In the genomic region with DNA sequence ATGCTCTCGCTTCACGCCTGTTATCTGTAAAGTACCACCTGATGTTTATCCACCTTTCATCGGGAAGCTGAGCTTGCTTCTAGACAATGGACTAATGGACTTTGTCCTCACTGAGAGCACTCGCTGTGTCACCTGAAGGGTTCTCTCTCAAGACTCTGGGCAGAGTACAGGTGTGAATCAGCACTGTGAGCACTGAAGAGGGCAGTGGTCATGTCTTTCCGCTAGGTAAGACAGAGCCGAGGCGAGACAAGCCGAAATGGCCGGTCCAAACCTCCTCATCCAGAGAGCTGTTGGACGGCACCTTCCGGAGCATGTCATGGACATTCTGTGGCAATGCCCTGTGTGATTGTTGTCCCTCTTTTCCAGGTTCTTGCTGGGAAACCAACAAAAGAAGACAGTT, we compare ENCODE assay signal across 26 mouse cellular contexts.
A peak's percentile ranks its signal among the peaks of the same experiment; 100 is the strongest.
DNase-seq lines count a peak whose midpoint lies in the region; ATAC-seq and TF ChIP-seq lines count a peak whose summit lies in the region.
"Had no signal": no experiment of that assay in that cellular context is flagged by ENCODE, and none has a peak within 500 bp of the region (broad histone marks: within the 10 kb centered on the region; RNA-seq: fewer than 3 reads in every experiment).

No protein-coding gene starts in this region.

- no peak overlapping the region for H3K9ac ChIP-seq in kidney, embryonic 15.5 days
- H3K9ac ChIP-seq: embryonic facial prominence, embryonic 12.5 days; forebrain, postnatal 0 days; heart, embryonic 13.5 days; hindbrain, embryonic 15.5 days; liver, embryonic 12.5 days; liver, postnatal 0 days; midbrain, embryonic 12.5 days; neural tube, embryonic 13.5 days had no signal

- peak overlapping the region; percentile 67 for H3K4me3 ChIP-seq in kidney, adult 2 months (ENCODE audit: insufficient read depth, low read depth, low read length)
- H3K4me3 ChIP-seq in kidney, embryonic 15.5 days (replicated peaks), result no peak overlapping the region
- peak overlapping the region; percentile 46 for H3K4me3 ChIP-seq in small intestine, adult 2 months (ENCODE audit: low read depth, low read length)
- H3K4me3 ChIP-seq in hindbrain, embryonic 10.5 days, result no peak overlapping the region
- H3K4me3 ChIP-seq: embryonic facial prominence, embryonic 12.5 days; heart, embryonic 13.5 days; hindbrain, embryonic 15.5 days; layer of hippocampus, adult 2 months; liver, embryonic 12.5 days; megakaryocyte, embryonic 14.5 days; midbrain, embryonic 12.5 days; neural tube, embryonic 13.5 days had no signal

- no peak for TF ChIP-seq CTCF in kidney, adult 2 months (conservative IDR thresholded peaks at IDR 0.05; ENCODE audit: insufficient read depth, insufficient read length, low read depth, low read length)
- TF ChIP-seq CTCF in small intestine, adult 2 months (IDR thresholded peaks at IDR 0.05; ENCODE audit: extremely low read depth, insufficient read length, insufficient replicate concordance, low read depth, low read length), result no peak

- no peaks in the 10 kb centered on the region for H3K9me3 ChIP-seq in kidney, embryonic 15.5 days (replicated peaks)
- H3K9me3 ChIP-seq in hindbrain, embryonic 10.5 days, result no peaks in the 10 kb centered on the region
- H3K9me3 ChIP-seq: embryonic facial prominence, embryonic 12.5 days; heart, embryonic 13.5 days; hindbrain, embryonic 15.5 days; liver, embryonic 12.5 days; midbrain, embryonic 12.5 days; neural tube, embryonic 13.5 days had no signal

- peak overlapping the region; percentile 96 for H3K27ac ChIP-seq in kidney, adult 2 months (ENCODE audit: insufficient read depth, low read depth, low read length)
- no peak overlapping the region for H3K27ac ChIP-seq in kidney, embryonic 15.5 days
- H3K27ac ChIP-seq in small intestine, adult 2 months (ENCODE audit: insufficient read depth, low read depth, low read length), result peak overlapping the region; percentile 83
- H3K27ac ChIP-seq in hindbrain, embryonic 10.5 days, result no peak overlapping the region
- H3K27ac ChIP-seq: embryonic facial prominence, embryonic 12.5 days; heart, embryonic 13.5 days; hindbrain, embryonic 15.5 days; layer of hippocampus, adult 2 months; liver, embryonic 12.5 days; midbrain, embryonic 12.5 days; neural tube, embryonic 13.5 days had no signal

- no peak for TF ChIP-seq POLR2A in kidney, adult 2 months (IDR thresholded peaks at IDR 0.05; ENCODE audit: low read depth, low read length)
- TF ChIP-seq POLR2A in small intestine, adult 2 months (IDR thresholded peaks at IDR 0.05; ENCODE audit: low read depth, low read length), result no peak

- H3K36me3 ChIP-seq in kidney, adult 2 months (ENCODE audit: control insufficient read depth, insufficient read depth, low read length), result no peaks in the 10 kb centered on the region; the same call in 1 of the 2 replicates
- no peaks in the 10 kb centered on the region for H3K36me3 ChIP-seq in kidney, embryonic 15.5 days
- peaks cover 3% of the 10 kb centered on the region for H3K36me3 ChIP-seq in small intestine, adult 2 months (ENCODE audit: control insufficient read depth, insufficient read depth, low read length)
- H3K36me3 ChIP-seq in hindbrain, embryonic 10.5 days, result no peaks in the 10 kb centered on the region
- H3K36me3 ChIP-seq: embryonic facial prominence, embryonic 12.5 days; heart, embryonic 13.5 days; hindbrain, embryonic 15.5 days; liver, embryonic 12.5 days; midbrain, embryonic 12.5 days had no signal

- 62% methylated on average over 11 of the region's 11 CpGs for WGBS in kidney, adult 2 months
- WGBS in kidney, embryonic 15.5 days, result 93% methylated on average over 11 of the region's 11 CpGs
- 49% methylated on average over 11 of the region's 11 CpGs for WGBS in small intestine, adult 2 months
- WGBS in hindbrain, embryonic 10.5 days, result 92% methylated on average over 11 of the region's 11 CpGs

- H3K4me1 ChIP-seq in kidney, adult 2 months (ENCODE audit: control insufficient read depth, insufficient read depth, low read length), result peaks cover 24% of the 10 kb centered on the region; the same call in 1 of the 2 replicates
- peaks cover 3% of the 10 kb centered on the region; the same call in 1 of the 2 replicates for H3K4me1 ChIP-seq in kidney, embryonic 15.5 days
- peaks cover 19% of the 10 kb centered on the region; the same call in 1 of the 2 replicates for H3K4me1 ChIP-seq in small intestine, adult 2 months (ENCODE audit: control insufficient read depth, insufficient read depth, insufficient read length, low read length)
- H3K4me1 ChIP-seq in hindbrain, embryonic 10.5 days (replicated peaks), result no peaks in the 10 kb centered on the region
- H3K4me1 ChIP-seq: embryonic facial prominence, embryonic 12.5 days; liver, embryonic 12.5 days; megakaryocyte, embryonic 14.5 days; midbrain, embryonic 12.5 days; neural tube, embryonic 13.5 days had no signal

- H3K27me3 ChIP-seq in kidney, adult 2 months (replicated peaks; ENCODE audit: control insufficient read depth, insufficient read depth, low read length), result no peaks in the 10 kb centered on the region
- H3K27me3 ChIP-seq in kidney, embryonic 15.5 days, result no peaks in the 10 kb centered on the region
- H3K27me3 ChIP-seq in small intestine, adult 2 months (ENCODE audit: control insufficient read depth, insufficient read depth, low read length), result no peaks in the 10 kb centered on the region
- H3K27me3 ChIP-seq in hindbrain, embryonic 10.5 days (ENCODE audit: insufficient read depth, poor library complexity, severe bottlenecking), result no peaks in the 10 kb centered on the region
- H3K27me3 ChIP-seq: embryonic facial prominence, embryonic 12.5 days; heart, embryonic 13.5 days; hindbrain, embryonic 15.5 days; liver, embryonic 12.5 days; megakaryocyte, embryonic 14.5 days; midbrain, embryonic 12.5 days; neural tube, embryonic 13.5 days; Patski had no signal

- no peak overlapping the region for H3K4me2 ChIP-seq in kidney, embryonic 15.5 days
- H3K4me2 ChIP-seq: embryonic facial prominence, embryonic 12.5 days; heart, embryonic 13.5 days; hindbrain, embryonic 15.5 days; liver, embryonic 12.5 days; midbrain, embryonic 12.5 days; neural tube, embryonic 13.5 days had no signal

- DNase-seq in kidney, adult 2 months, result peak; percentile 91
- DNase-seq in kidney, postnatal 10 days, result peak; percentile 42
- DNase-seq in adrenal gland, adult 2 months, result no peak
- DNase-seq in urinary bladder, adult 18-20 months (ENCODE audit: low spot score in 2 of 2), result no peak
- DNase-seq in hindbrain, embryonic 10.5 days (ENCODE audit: low spot score), result no peak
- DNase-seq: adrenal gland, postnatal 14 days; cerebellum, adult 11 months; cerebellum, adult 9-11 months; embryo, embryonic 11 days; forebrain, postnatal 0 days; heart, postnatal 10 days; left cerebral cortex, postnatal 4 days; liver, postnatal 0 days; lung, postnatal 4 days had no signal

- no peak for ATAC-seq in kidney, embryonic 15.5 days (replicated peaks; ENCODE audit: low FRiP score)
- ATAC-seq: forebrain, postnatal 0 days; inflammation-experienced regulatory T-cells, adult 6 months; liver, embryonic 12.5 days; liver, postnatal 0 days; Patski had no signal

Comparison
In these comparisons a context has a peak if more than half of its experiments do, and no peak if none do; other contexts are left out.
1. H3K27ac ChIP-seq: peak in kidney, adult 2 months (single experiment) and small intestine, adult 2 months (single experiment); none in kidney, embryonic 15.5 days (single experiment) and hindbrain, embryonic 10.5 days (single experiment).
2. H3K4me3 ChIP-seq: peak in kidney, adult 2 months (single experiment) and small intestine, adult 2 months (single experiment); none in kidney, embryonic 15.5 days (single experiment) and hindbrain, embryonic 10.5 days (single experiment).
3. DNase-seq: peak in kidney, adult 2 months (single experiment) and kidney, postnatal 10 days (single experiment); none in adrenal gland, adult 2 months (single experiment), urinary bladder, adult 18-20 months (0 of 2) and hindbrain, embryonic 10.5 days (single experiment).